Mouse (Mus musculus) gastrocnemius, adult 8-10 months (tissue): ENCODE results near the gene Ccdc171. TPM values are rescaled to one million over a fixed set of nuclear protein-coding genes. Genes with fewer than 3 reads are reported as not detected.
A peak's percentile ranks its signal among the peaks of the same experiment; 100 is the strongest.
"Not testable (repeated sequence)": the region's sequence is repeated elsewhere in the genome, so short reads cannot be mapped to it uniquely, and the experiment has no call there.

Experiments
- DNase-seq, 2 experiments: peaks; one replicate each; pipeline ENCODE4 v3.0.0; 2022; ENCODE audit warnings: low spot score in 2 of 2
- total RNA-seq, 4 experiments: library from RNA; stranded (reverse); gene quantifications; 2 replicates each; pipeline ENCODE4 v1.2.4; 2022

Gene Ccdc171
- total RNA-seq, 4 experiments from 2014 or later, result 0.29 to 0.61 (median 0.40) TPM

DNA sequence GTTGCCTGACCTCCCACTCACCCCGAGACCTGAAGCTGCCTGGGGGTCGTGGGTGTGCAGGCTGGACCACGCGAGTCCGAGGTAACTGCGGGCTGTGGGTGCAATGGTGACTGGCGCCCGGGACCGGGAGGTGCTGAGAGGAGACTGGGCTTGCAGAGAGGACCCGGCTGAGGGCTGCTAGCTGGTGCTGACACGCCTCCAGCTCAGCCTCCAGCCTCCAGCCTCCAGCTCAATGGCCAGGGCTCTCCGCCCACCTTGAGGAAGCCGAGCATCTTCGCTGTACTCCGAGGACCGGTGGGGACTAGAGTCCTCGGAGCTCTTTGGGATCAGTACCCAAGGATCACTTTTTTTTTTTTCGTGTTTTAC is 328 bp downstream of the Ccdc171 start:
- DNase-seq, result peak in 1 of 2 experiments; percentile 15

DNA sequence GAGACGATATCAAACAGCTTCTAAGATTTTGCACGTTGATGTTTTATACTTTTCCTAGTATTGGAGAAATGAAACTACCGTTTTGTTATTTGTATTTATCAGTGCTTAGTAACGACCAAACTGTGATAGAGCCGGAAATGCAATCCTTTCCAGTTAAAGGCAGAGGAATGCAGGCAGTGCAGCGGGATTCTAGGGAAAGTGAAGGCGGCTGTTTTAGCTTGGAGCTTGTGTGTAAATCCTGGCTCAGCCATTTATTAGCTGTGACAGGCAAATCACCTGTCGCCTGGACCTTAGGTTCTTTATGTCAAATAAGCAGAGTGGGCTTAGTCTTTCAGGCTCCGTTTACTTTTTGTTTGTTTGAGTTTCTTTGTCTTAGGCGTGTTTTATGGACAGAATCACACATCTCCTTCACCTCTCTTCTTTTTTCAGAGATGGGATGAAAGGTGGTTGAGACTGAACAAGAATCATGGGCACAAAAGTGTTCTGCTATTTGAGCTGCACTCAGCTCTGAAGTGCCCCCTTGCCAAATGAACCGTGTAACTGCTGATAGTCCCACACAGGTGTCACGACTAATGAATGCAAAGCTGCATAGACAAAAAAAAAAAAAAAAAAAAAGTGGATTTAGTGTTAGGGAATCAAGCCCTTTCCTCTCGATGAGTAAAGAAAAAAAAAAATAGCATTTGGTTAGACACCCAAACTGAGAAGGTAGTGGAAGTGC is 1.1 kb downstream of the Ccdc171 start:
- no peak for DNase-seq

DNA sequence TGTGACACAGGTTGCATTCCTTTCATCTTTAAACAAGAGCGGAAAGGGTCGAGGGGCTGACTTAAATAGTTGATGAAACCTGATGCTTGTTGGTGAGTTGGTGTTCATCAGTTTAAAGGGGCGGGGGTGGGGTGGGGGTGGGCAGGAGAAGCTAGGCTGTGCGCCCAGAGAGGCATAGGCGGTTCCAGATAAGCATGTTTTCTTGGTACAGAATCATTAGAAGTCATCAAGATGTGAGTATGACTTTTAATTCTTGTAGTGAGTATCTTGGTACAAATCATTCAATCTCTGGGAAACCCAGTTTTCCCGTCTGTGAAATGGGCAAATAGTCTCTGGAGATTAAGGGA is 1.6 kb downstream of the Ccdc171 start:
- no peak for DNase-seq

DNA sequence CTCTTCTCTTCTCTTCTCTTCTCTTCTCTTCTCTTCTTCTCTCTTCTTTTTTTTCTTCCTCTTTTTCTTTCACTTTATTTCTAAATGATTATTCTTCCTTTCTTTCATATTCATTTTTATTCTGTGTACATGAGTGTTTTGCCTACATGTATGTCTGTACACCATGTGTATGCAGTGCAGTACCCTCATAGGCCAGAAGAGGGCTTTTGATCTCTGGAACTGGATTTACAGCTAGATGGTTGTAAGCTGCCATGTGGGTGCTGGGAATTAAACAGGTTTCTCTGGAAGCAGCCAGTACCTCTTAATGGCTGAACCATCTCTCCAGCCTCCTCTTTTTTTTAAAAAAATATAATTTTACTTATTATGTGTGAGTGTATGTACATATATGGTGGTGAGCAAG is 2.6 kb downstream of the Ccdc171 start:
- DNase-seq, result no peak

DNA sequence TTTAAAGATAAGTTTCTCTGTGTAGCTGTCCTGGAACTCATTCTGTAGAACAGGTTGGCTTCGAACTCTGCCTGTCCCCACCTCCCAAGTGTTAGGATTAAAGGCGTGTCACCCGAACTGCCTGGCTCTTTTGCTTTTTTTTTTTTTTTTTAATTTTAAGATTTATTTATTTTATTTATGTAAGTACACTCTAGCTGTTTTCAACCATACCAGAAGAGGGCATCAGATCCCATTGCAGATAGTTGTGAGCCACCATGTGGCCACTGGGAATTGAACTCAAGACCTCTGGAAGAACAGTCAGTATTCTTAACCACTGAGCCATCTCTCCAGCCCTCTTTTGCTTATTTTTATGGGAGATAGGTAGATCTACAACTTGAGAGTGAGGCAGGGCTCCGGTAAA is 4.7 kb downstream of the Ccdc171 start:
- DNase-seq, result not testable (repeated sequence)

DNA sequence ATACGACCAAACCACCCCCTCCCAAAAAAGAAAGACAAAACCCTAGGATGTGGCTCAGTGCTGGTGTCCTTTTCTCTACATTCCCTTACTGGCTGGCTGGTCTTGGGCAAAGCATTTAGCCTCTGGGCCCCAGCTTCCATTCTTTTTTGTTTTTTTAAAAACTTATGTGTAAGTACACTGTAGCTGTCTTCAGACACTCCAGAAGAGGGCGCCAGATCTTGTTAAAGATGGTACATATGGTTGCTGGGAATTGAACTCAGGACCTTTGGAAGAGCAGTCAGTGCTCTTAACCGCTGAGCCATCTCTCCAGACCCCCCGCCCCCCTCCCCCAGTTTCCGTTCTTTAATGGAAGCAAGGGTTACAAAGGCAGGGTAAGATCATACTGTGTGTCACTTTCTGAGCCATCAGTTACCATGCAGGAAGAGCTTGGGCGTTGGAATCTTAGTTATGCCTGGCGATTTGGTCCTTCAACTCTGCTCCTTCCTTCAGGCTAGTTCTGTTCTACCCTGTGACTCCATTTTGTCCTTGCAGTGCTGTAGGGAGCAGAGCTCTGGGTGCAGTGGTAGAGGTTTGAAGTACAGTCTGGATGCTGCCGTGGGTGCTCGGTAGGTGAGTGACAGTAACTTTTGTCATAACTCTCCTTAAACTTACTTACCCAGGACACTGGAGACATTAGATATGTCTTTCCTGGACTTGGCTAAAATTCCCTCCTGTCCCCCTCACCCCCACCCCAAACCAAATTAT is 8.0 kb downstream of the Ccdc171 start:
- no peak for DNase-seq

DNA sequence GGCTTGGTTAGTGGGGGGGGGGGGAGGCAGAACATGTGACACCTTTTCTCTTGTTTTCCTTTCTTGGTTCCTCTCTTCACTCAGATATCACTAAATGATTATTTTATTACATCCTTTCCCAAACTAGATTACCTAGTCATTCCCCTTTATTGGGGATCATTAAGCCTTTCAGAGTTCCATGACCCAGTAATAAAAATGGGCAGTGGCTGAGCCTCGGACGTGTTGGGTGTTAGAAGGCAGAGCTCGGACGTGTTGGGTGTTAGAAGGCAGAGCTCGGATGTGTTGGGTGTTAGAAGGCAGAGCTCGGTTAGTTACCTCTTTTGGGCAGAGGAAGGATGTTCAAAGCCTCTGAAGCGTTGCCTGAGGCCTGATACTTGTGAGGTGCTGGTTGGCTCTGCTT is 8.7 kb downstream of the Ccdc171 start:
- no peak for DNase-seq

DNA sequence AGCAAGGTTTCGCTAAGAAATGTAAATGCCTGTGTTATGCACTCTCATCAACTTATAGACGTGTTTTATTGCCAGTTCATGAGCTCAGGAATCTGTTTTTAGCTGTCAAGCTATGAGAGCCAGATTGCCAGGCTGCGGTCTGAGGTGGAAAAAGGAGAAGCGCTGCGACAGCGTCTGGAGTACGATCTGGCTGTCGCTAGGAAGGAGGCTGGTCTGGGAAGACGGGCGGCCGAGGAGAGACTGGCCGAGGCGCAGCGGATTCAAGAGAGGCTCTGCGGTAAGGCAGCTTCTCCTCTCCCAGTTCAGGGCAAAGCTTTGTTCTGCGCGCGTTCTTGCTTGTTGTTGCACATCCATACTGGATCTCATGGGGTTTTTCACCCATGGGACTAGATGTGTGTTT is 24.2 kb downstream of the Ccdc171 start:
- DNase-seq, result no peak

DNA sequence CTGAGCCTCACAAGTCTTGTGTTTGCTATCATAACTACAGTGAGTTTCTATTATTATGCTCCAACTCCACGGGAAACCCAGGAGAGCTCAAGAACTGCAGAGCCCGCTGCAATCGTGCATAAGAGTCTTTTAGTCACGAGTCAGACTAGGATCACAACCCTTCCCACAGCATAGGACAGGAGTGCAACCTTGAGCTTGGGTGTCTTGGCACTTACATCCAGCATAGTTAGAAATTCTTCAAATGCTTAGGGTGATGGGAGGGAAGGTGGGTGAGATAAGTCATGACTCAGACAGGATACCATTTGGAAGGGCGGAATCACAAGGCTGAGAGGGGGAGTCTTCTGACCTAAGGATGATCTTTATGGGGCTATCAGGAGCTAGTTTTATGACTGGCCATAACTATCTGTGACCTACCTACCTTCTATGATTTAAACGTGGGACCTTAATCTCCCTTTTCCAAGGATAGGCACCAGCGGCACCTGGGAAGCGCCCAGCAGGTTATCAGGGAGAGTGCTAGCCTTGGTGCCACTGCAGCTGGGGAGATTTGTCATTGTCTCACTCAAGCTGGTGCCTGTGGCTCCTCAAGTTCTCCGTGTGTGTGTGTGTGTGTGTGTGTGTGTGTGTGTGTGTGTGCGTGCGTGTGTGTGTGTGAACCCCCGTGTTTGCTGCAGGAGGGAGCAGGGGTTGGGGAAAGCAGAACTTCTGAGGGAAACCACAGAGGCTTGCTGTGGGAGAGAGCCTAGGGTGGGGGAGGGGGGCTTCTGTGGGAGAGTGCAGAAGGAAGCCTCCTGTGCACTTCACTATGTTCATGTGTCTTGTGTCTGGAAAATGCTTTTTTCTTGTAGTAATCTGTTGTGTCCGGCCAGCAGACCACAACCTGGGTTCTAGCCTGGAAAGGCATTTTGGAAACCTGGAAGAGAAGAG is 42.1 kb downstream of the Ccdc171 start:
- no peak for DNase-seq

DNA sequence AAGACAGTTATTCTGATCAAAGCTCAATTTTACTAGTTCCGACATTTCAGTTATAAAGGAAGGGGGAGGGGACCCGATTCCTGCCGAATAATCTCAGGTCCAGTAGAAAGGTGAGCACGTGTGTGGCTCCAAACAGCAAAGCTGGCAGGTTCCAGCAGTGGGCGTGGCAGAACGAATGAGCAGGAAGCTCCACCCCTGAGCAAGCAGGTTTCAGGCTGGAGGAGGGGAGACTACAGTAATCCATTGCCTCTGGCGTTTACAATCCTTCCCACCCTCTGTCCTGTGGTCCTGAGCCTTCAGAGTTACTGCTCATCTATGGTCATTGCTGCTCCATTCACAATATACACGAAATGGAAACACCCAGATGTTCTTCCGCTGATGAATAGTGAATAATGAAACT is 42.8 kb downstream of the Ccdc171 start:
- not testable (repeated sequence) for DNase-seq

DNA sequence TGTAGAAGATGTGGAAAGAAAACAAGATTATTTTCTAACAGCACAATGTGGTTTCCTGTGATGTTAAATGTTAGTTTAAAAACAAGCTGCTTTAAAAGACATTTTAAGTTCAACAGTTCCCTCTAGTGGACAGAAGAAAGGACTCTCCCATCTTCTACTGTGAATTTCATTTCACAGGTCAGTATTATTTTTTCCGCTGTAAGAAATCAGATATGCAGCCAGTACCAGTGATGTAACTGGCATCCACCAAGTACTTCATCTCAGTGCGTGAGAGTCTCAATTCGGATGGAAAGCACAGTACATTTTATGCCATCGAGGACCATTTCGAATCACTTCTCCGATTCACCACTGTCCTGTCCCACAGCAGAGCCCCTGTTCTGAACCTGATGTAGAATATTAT is 45.2 kb downstream of the Ccdc171 start:
- no peak for DNase-seq

DNA sequence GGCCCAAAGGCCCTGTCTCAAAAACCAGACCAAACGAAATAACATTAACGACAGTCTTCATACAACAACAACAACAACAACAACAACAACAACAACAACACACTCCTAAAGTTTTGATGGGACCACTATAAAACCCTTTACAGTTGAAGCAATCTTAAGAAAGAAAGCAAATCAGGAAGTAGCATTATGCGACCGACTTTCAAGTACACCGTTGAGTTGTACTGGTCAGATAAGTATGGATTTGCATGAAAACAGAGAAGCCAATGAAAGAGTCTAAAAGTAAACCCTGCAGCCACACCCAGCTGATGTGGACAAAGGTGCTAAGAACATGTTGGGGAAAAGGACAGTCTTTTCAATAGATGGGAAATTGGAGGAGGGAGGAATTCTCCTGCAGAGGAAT is 45.7 kb downstream of the Ccdc171 start:
- no peak for DNase-seq

DNA sequence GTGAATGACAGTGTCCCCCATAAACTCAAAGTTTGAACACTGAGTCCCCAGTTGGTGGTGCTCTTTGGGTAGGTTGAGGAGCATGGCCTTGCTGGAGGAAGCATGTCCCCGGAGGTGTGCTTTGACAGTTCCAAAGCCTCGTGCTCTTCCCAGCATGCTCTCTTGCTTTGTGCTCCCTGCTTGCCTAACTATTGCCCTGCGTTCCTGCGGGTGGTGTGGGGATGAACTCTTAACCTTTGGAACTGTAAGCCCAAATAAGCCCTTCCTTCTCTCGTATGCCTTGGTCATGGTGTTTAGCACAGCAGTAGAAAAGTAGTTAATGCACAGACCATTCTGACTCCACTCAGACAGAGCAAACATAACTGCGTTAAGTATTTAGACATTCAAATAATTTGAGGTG is 47.2 kb downstream of the Ccdc171 start:
- DNase-seq, result no peak

DNA sequence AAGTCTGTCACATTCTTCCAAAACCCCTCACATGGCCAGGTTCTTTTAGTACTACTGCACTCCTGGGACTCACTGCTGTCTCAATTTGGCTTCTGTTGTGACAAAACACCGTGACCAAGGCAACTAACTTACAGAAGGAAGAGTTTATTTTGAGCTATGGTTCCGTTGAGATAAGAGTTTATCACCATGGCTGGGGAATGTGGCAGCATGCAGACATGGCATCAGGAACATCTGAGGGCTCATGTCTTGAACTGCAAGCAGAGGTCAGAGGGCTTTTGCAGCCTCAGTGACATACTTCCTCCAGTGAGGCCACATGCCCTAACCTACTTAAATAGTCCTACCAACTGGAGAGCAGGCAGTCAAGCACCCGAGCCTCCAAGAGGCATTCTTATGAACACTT is 51.0 kb downstream of the Ccdc171 start:
- DNase-seq, result no peak

DNA sequence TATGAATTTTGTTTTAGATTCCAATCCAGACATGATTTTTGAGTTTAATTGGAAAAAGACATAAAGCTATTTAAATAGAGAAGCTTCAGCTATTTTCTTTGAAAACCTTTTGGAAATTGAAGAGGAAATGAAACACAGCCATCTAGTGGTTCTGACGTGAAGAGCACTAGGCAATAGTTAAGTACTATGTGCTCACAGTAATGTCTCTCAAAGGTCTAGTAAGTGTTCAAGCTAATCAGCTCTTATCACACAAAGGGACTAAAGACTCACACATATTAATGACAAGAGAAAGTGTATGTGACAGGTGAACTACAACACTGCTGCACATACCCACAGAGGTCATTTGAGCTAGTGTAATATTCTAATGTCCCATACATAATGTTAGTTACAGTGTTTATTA is 54.8 kb downstream of the Ccdc171 start:
- no peak for DNase-seq

DNA sequence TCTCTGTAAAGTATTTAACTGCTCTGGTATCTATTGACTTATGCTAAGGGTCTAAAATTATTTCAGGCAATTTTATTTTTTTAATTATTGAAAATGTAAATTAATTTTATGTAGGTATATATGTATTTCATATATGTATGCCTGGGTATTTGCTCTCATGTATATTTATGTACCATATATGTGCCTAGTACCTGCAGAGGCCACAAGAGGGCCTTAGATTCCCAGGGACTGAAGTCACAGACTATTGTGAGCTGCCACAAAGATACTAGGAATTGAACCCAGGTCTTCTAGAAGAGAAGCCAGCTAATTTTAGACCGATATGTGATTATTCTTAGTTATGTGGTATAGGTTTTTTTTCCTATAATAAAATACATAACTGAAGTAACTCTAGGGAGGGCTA is 62.2 kb downstream of the Ccdc171 start:
- DNase-seq, result no peak

DNA sequence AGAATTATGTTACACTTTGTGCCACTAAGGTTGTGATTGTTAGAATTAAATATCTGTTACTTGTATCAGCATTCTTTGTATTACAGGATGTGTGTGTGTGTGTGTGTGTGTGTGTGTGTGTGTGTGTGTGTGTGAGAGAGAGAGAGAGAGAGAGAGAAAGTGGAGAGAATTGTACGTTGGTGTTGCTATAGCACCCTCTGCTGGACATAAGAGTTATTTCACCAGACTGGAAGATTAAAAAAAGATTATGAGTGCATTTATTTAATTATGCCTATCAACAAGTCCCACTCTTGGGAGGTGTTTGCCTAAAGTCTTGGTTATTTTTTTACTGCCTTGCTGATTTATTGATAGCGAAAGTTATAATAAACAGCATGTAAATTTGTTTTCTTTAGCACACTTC is 71.1 kb downstream of the Ccdc171 start:
- no peak for DNase-seq

DNA sequence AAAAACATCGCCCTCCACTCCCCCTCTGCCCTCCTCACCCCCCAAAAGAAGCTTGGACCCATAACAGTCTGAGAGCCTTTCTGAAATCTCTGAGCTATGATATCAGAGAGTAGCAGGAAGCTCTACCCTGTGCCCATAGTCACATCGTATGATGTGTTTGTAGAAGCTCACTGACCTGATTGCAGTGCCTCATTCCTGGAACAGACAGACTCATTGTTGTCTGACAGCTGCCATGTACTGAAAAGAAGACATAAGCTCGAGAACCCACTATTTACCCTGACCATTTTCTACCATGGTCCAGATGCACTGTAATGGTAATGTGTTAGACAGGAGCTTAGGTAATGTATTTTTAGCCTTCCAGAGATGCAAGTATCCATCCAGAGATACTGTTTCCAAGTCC is 85.8 kb downstream of the Ccdc171 start:
- DNase-seq, result no peak

DNA sequence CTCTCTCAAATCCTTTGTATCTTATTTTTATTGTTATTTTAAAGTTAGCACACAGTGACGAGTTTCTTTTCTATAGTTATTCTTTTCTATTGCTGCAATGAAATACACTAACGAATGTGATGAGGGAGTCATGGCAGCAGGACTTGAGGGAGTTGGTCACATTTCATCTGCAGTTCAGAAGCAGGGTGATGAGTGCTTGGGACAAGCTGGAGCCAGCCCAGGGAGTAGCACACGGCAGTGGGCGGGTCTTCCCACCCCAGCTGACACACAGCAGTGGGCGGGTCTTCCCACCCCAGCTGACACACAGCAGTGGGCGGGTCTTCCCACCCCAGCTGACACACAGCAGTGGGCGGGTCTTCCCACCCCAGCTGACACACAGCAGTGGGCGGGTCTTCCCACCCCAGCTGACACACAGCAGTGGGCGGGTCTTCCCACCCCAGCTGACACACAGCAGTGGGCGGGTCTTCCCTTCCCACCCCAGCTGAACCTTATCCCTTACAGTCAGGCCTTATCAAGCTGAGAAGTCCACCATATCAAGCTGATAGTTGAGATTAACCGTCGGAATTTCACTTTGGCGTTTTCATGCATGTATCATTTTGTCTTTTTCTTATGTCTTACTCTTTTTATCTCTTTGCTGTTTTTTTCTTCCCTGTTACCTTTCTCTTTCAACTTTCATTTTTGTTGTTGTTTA is 97.8 kb downstream of the Ccdc171 start:
- DNase-seq, result not testable (repeated sequence)

DNA sequence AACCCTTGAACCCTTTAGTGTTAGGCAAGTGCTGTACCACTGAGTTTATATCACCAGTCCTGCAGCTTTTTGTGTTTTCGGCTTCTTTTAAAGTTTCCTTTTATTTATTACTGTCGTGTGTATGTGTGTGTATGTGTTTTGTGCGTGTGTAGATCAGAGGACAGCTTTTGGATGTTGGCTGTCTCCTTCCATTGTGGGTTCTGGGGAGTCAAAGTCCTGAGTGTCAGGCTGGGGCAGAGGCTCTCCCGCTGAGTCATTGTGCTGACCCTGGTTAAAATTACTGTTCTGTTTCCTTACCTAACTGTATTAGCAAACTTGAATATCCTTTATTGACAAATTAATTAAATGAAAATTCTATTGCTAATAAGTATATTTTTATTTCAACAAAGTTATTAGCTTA is 98.4 kb downstream of the Ccdc171 start:
- DNase-seq, result no peak

DNA sequence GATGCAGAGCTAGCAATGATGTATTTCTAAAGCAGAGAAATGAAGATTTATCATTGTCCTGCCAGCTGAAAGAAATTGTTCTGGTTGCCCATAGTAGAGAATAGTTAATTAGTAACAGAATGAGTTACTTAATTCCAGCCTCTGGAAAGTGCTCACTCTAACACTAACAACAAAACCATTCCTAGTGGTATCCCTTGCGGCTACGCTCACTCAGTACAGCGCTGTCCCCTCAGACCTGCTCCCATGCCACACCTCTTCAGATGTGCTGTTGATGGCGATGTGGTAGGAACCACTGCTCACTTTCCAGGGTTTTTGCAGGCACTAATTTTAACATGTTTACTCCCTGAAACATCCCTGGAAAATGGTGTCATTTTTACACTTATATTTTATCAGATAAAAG is 126.1 kb downstream of the Ccdc171 start:
- DNase-seq, result no peak

DNA sequence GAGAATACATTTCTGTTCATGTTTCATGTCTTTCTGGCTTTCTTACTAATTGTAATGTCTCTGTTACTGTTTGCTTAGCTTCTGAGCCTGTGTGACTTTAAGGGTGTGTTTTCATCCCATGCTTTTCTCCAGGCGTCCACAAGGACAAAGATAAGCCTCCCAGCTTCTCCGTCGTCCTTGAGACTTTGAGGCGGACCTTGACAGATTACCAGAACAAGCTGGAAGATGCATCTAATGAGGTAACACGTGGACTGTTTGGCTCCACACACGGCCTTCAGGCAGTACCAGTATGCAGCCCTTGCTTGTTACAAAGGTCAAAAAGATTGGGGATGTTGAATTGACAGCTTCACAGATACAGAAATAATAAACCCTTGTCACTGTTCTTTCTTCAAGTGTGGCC is 130.1 kb downstream of the Ccdc171 start:
- DNase-seq, result no peak
